Mouse (Mus musculus) hindbrain, embryonic 11.5 days (tissue): ENCODE data around the gene Srcin1. TPM values are rescaled to one million over a fixed set of nuclear protein-coding genes. Genes with fewer than 3 reads are reported as not detected.

Source experiments
- ATAC-seq: fragments of 200-750 bp; cut with Nextera tagmentation; 2 replicates; pipeline ENCODE4 v1.8.0; 2017; ENCODE audit warnings: mild to moderate bottlenecking, moderate TSS enrichment, moderate library complexity; ENCODE audit not compliant: low FRiP score
- DNase-seq: peaks from one replicate; pipeline ENCODE4 v3.0.0-alpha.2; 2015; ENCODE audit warnings: low spot score
- H3K27ac ChIP-seq: fragments of 300-500 bp; sonication (generic); 2 replicates; pipeline ENCODE4 v1.5.1; 2014; ENCODE audit warnings: mild to moderate bottlenecking, low read depth, low read length
- H3K27me3 ChIP-seq: fragments of 300-500 bp; sonication (generic); 2 replicates; pipeline ENCODE4 v1.6.1; 2014; ENCODE audit warnings: mild to moderate bottlenecking, low read length, moderate library complexity, mixed read lengths; ENCODE audit not compliant: control insufficient read depth, insufficient read depth
- H3K36me3 ChIP-seq: fragments of 300-500 bp; sonication (generic); 2 replicates; pipeline ENCODE4 v1.6.1; 2014; ENCODE audit warnings: mild to moderate bottlenecking, low read length, moderate library complexity, mixed read lengths; ENCODE audit not compliant: control insufficient read depth, insufficient read depth
- H3K4me1 ChIP-seq: fragments of 300-500 bp; sonication (generic); replicated peaks from 2 replicates; pipeline ENCODE4 v1.6.1; 2014; ENCODE audit warnings: low read length, mixed read lengths; ENCODE audit not compliant: control insufficient read depth, insufficient read depth
- H3K4me2 ChIP-seq: fragments of 300-500 bp; sonication (generic); replicated peaks from 2 replicates; pipeline ENCODE4 v1.6.1; 2014; ENCODE audit warnings: mild to moderate bottlenecking, low read depth, low read length
- H3K4me3 ChIP-seq: fragments of 300-500 bp; sonication (generic); 2 replicates; pipeline ENCODE4 v1.5.1; 2014; ENCODE audit warnings: low read depth, low read length
- H3K9ac ChIP-seq: fragments of 300-500 bp; sonication (generic); 2 replicates; pipeline ENCODE4 v1.6.1; 2014; ENCODE audit warnings: low read depth, low read length
- H3K9me3 ChIP-seq: fragments of 300-500 bp; sonication (generic); 2 replicates; pipeline ENCODE4 v1.6.1; 2016; ENCODE audit warnings: low read length; ENCODE audit not compliant: control insufficient read depth
- WGBS: fragments of 180-500 bp; shearing (Covaris S2); extraction: QIAGEN DNeasy Blood & Tissue Kit; methylation state at CpG from one replicate; pipeline ENCODE4 v1.1.7; 2014; 5-methylcytosine and 5-hydroxymethylcytosine counted together
- polyA plus RNA-seq: library from polyadenylated mRNA; unstranded; fragments of >200 nt; fragmentation: Nextera tagmentation; extraction: Ambion mirVana; gene quantifications from 2 replicates; pipeline ENCODE4 v1.2.1, GENCODE M21; 2014

The Srcin1 gene
- polyA plus RNA-seq, 1 experiment from 2014 or later: 2.2 TPM

GRCm38 (mm10) chr11:97530069-97530468 lies 45.9 kb downstream of the Srcin1 start:
- no peak overlapping the region for H3K27ac ChIP-seq
- DNase-seq (no peak), ATAC-seq (no peak)
- H3K4me1 ChIP-seq: peaks cover 16% of the 10 kb centered on the region; the same call in 1 of the 2 replicates
- WGBS: 95% methylated on average over 6 of the region's 6 CpGs
- H3K4me2 ChIP-seq: no peak overlapping the region
- H3K9me3 ChIP-seq: no peaks in the 10 kb centered on the region
- peaks cover 37% of the 10 kb centered on the region for H3K27me3 ChIP-seq
- H3K36me3 ChIP-seq: no peaks in the 10 kb centered on the region
- H3K4me3 ChIP-seq: no peak overlapping the region
- no peak overlapping the region for H3K9ac ChIP-seq

- DNase-seq: no peak
- peaks cover 15% of the 10 kb centered on the region for H3K4me1 ChIP-seq
- WGBS: 80% methylated on average over 18 of the region's 18 CpGs
- no peak overlapping the region for H3K4me2 ChIP-seq
- H3K9me3 ChIP-seq: no peaks in the 10 kb centered on the region
- no peaks in the 10 kb centered on the region for H3K36me3 ChIP-seq
- no peak overlapping the region for H3K27ac ChIP-seq
- H3K9ac ChIP-seq: no peak overlapping the region
- peaks cover 20% of the 10 kb centered on the region for H3K27me3 ChIP-seq
- no peak for ATAC-seq
- H3K4me3 ChIP-seq: no peak overlapping the region
Observed at GRCm38 (mm10) chr11:97528282-97528808, 47.6 kb downstream of the Srcin1 start.

GRCm38 (mm10) chr11:97525313-97525712 lies 50.7 kb downstream of the Srcin1 start:
- 0 out of 2 replicates have a peak overlapping the region, but pooled peaks have one; percentile 19 for H3K9ac ChIP-seq
- H3K27me3 ChIP-seq: no peaks in the 10 kb centered on the region
- no peak overlapping the region for H3K4me3 ChIP-seq
- no peak for ATAC-seq
- H3K36me3 ChIP-seq: no peaks in the 10 kb centered on the region
- no peak overlapping the region for H3K4me2 ChIP-seq
- 91% methylated on average over 6 of the region's 6 CpGs for WGBS
- peaks cover 7% of the 10 kb centered on the region; the same call in 1 of the 2 replicates for H3K4me1 ChIP-seq
- no peaks in the 10 kb centered on the region for H3K9me3 ChIP-seq
- DNase-seq: no peak
- peak overlapping the region; percentile 24; the same call in 1 of the 2 replicates for H3K27ac ChIP-seq

- DNase-seq (no peak), ATAC-seq (no peak)
- no peaks in the 10 kb centered on the region for H3K27me3 ChIP-seq
- 61% methylated on average over 9 of the region's 9 CpGs for WGBS
- H3K9ac ChIP-seq: no peak overlapping the region
- H3K4me3 ChIP-seq: no peak overlapping the region
- peak overlapping the region; percentile 56; the same call in 1 of the 2 replicates for H3K27ac ChIP-seq
- no peaks in the 10 kb centered on the region for H3K9me3 ChIP-seq
- peaks cover 7% of the 10 kb centered on the region; the same call in 1 of the 2 replicates for H3K4me1 ChIP-seq
- H3K36me3 ChIP-seq: no peaks in the 10 kb centered on the region
- H3K4me2 ChIP-seq: no peak overlapping the region
Observed at GRCm38 (mm10) chr11:97524306-97524705, 51.7 kb downstream of the Srcin1 start.

GRCm38 (mm10) chr11:97523827-97524261 lies 52.1 kb downstream of the Srcin1 start:
- H3K4me3 ChIP-seq: no peak overlapping the region
- H3K36me3 ChIP-seq: no peaks in the 10 kb centered on the region
- no peaks in the 10 kb centered on the region for H3K9me3 ChIP-seq
- H3K27me3 ChIP-seq: no peaks in the 10 kb centered on the region
- H3K9ac ChIP-seq: no peak overlapping the region; the same call in 1 of the 2 replicates
- H3K4me1 ChIP-seq: peaks cover 7% of the 10 kb centered on the region; the same call in 1 of the 2 replicates
- WGBS: 4% methylated on average over 1 of the region's 1 CpGs
- no peak overlapping the region for H3K4me2 ChIP-seq
- DNase-seq: peak; percentile 66
- H3K27ac ChIP-seq: peak overlapping the region; percentile 56
- ATAC-seq: peak; percentile 43; the same call in 1 of the 2 replicates

- H3K4me1 ChIP-seq: peaks cover 7% of the 10 kb centered on the region; the same call in 1 of the 2 replicates
- H3K27me3 ChIP-seq: no peaks in the 10 kb centered on the region
- H3K36me3 ChIP-seq: no peaks in the 10 kb centered on the region
- no peaks in the 10 kb centered on the region for H3K9me3 ChIP-seq
- ATAC-seq: no peak
- H3K27ac ChIP-seq: peak overlapping the region; percentile 56
- no peak overlapping the region; the same call in 1 of the 2 replicates for H3K9ac ChIP-seq
- no peak overlapping the region for H3K4me3 ChIP-seq
- no peak for DNase-seq
- 76% methylated on average over 14 of the region's 14 CpGs for WGBS
- H3K4me2 ChIP-seq: no peak overlapping the region
Observed at GRCm38 (mm10) chr11:97523107-97523506, 52.9 kb downstream of the Srcin1 start.

GRCm38 (mm10) chr11:97521741-97522474 lies 54.1 kb downstream of the Srcin1 start:
- WGBS: 86% methylated on average over 29 of the region's 29 CpGs
- ATAC-seq: no peak
- no peaks in the 10 kb centered on the region for H3K27me3 ChIP-seq
- no peaks in the 10 kb centered on the region for H3K9me3 ChIP-seq
- H3K4me3 ChIP-seq: no peak overlapping the region
- H3K4me1 ChIP-seq: peaks cover 7% of the 10 kb centered on the region; the same call in 1 of the 2 replicates
- no peak for DNase-seq
- H3K9ac ChIP-seq: no peak overlapping the region
- no peaks in the 10 kb centered on the region for H3K36me3 ChIP-seq
- no peak overlapping the region for H3K4me2 ChIP-seq
- no peak overlapping the region for H3K27ac ChIP-seq

- no peaks in the 10 kb centered on the region for H3K9me3 ChIP-seq
- no peaks in the 10 kb centered on the region for H3K36me3 ChIP-seq
- WGBS: 94% methylated on average over 7 of the region's 7 CpGs
Observed at GRCm38 (mm10) chr11:97520541-97520940, 55.4 kb downstream of the Srcin1 start.

More at GRCm38 (mm10) chr11:97520541-97520940, 55.4 kb downstream of the Srcin1 start:
- Histone ChIP-seq H3K4me2 (no peak overlapping the region), H3K4me1 (peaks cover 7% of the 10 kb centered on the region; the same call in 1 of the 2 replicates), H3K27ac (no peak overlapping the region), H3K9ac (no peak overlapping the region), H3K4me3 (no peak overlapping the region), H3K27me3 (no peaks in the 10 kb centered on the region)
- DNase-seq (no peak), ATAC-seq (no peak)
